Mouse (Mus musculus) kidney, postnatal 0 days (tissue): Measurements from ENCODE around the gene Ripor2. TPM values are rescaled to one million over a fixed set of nuclear protein-coding genes. Genes with fewer than 3 reads are reported as not detected.

Source experiments
- ATAC-seq: fragments of 200-750 bp; cut with Nextera tagmentation; replicated peaks from 2 replicates; pipeline ENCODE4 v1.8.0; 2017; ENCODE audit warnings: low read depth, moderate number of reproducible peaks, moderate TSS enrichment, moderate library complexity; ENCODE audit not compliant: low FRiP score
- DNase-seq: peaks from one replicate; pipeline ENCODE4 v3.0.0-alpha.2; 2016; ENCODE audit warnings: low spot score
- H3K27ac ChIP-seq: fragments of 300-500 bp; sonication (generic); 2 replicates; pipeline ENCODE4 v1.5.1; 2014; ENCODE audit warnings: mild to moderate bottlenecking
- H3K27me3 ChIP-seq: fragments of 300-500 bp; sonication (generic); 2 replicates; pipeline ENCODE4 v1.6.1; 2014; ENCODE audit warnings: low read length, mixed read lengths; ENCODE audit not compliant: insufficient read depth
- H3K36me3 ChIP-seq: fragments of 300-500 bp; sonication (generic); 2 replicates; pipeline ENCODE4 v1.6.1; 2014; ENCODE audit warnings: low read length, mixed read lengths; ENCODE audit not compliant: insufficient read depth
- H3K4me1 ChIP-seq: fragments of 300-500 bp; sonication (generic); replicated peaks from 2 replicates; pipeline ENCODE4 v1.6.1; 2014; ENCODE audit warnings: antibody characterized with exemption, low read length, mixed read lengths; ENCODE audit not compliant: insufficient read depth
- H3K4me2 ChIP-seq: fragments of 300-500 bp; sonication (generic); 2 replicates; pipeline ENCODE4 v1.6.1; 2014; ENCODE audit warnings: mild to moderate bottlenecking, low read length, moderate library complexity, mixed read lengths
- H3K4me3 ChIP-seq: fragments of 300-500 bp; sonication (generic); replicated peaks from 2 replicates; pipeline ENCODE4 v1.5.1; 2014; ENCODE audit warnings: low read depth, low read length
- H3K9ac ChIP-seq: fragments of 300-500 bp; sonication (generic); 2 replicates; pipeline ENCODE4 v1.6.1; 2014; ENCODE audit warnings: low read depth, low read length
- H3K9me3 ChIP-seq: fragments of 300-500 bp; sonication (generic); replicated peaks from 2 replicates; pipeline ENCODE4 v1.6.1; 2016; ENCODE audit warnings: low read length, inconsistent platforms, mixed read lengths
- CTCF ChIP-seq: IDR thresholded peaks from 2 replicates; pipeline ENCODE4 v1.5.1; 2016; ENCODE audit warnings: antibody characterized with exemption, low read depth, mild to moderate bottlenecking, moderate library complexity
- WGBS: fragments of 180-500 bp; shearing (Covaris S2); extraction: QIAGEN DNeasy Blood & Tissue Kit; methylation state at CpG from one replicate; pipeline ENCODE4 v1.1.7; 2014; 5-methylcytosine and 5-hydroxymethylcytosine counted together
- polyA plus RNA-seq: library from polyadenylated mRNA; unstranded; fragments of >200 nt; fragmentation: Nextera tagmentation; extraction: Ambion mirVana; gene quantifications from 2 replicates; pipeline ENCODE4 v1.2.1, GENCODE M21; 2015

Gene Ripor2
- polyA plus RNA-seq, 1 experiment from 2014 or later: 2.2 TPM

GRCm38 (mm10) chr13:24548911-24549310, 33.1 kb upstream of the Ripor2 start:
- TF ChIP-seq CTCF: no peak
- Histone ChIP-seq H3K27ac (no peak overlapping the region), H3K4me3 (no peak overlapping the region), H3K27me3 (no peaks in the 10 kb centered on the region), H3K9ac (no peak overlapping the region), H3K9me3 (no peaks in the 10 kb centered on the region), H3K36me3 (no peaks in the 10 kb centered on the region), H3K4me2 (no peak overlapping the region), H3K4me1 (no peaks in the 10 kb centered on the region)
- no peak for DNase-seq
- ATAC-seq: no peak

- no peak for TF ChIP-seq CTCF
- Histone ChIP-seq H3K9ac (no peak overlapping the region), H3K4me2 (no peak overlapping the region), H3K4me1 (no peaks in the 10 kb centered on the region), H3K27me3 (no peaks in the 10 kb centered on the region), H3K9me3 (no peaks in the 10 kb centered on the region), H3K27ac (no peak overlapping the region), H3K4me3 (no peak overlapping the region), H3K36me3 (no peaks in the 10 kb centered on the region)
- ATAC-seq: no peak
- DNase-seq: no peak
- 63% methylated on average over 13 of the region's 14 CpGs for WGBS
Observed at GRCm38 (mm10) chr13:24551100-24551931, 30.7 kb upstream of the Ripor2 start.

- Histone ChIP-seq H3K4me2 (no peak overlapping the region), H3K4me3 (no peak overlapping the region), H3K27ac (no peak overlapping the region), H3K9ac (no peak overlapping the region), H3K9me3 (no peaks in the 10 kb centered on the region), H3K27me3 (no peaks in the 10 kb centered on the region), H3K4me1 (no peaks in the 10 kb centered on the region), H3K36me3 (no peaks in the 10 kb centered on the region)
- 72% methylated on average over 4 of the region's 4 CpGs for WGBS
- no peak for ATAC-seq
- no peak for TF ChIP-seq CTCF
- DNase-seq: no peak
Observed at GRCm38 (mm10) chr13:24552039-24552438, 29.9 kb upstream of the Ripor2 start.

- Histone ChIP-seq H3K36me3 (no peaks in the 10 kb centered on the region), H3K27ac (no peak overlapping the region), H3K9me3 (no peaks in the 10 kb centered on the region), H3K4me1 (0 out of 2 replicates have a peak, but pooled peaks cover 6% of the 10 kb centered on the region), H3K27me3 (no peaks in the 10 kb centered on the region), H3K9ac (no peak overlapping the region), H3K4me2 (no peak overlapping the region), H3K4me3 (no peak overlapping the region)
- WGBS: 90% methylated on average over 5 of the region's 5 CpGs
- DNase-seq: no peak
- no peak for ATAC-seq
- no peak for TF ChIP-seq CTCF
Observed at GRCm38 (mm10) chr13:24561391-24561790, 20.6 kb upstream of the Ripor2 start.

- WGBS: 75% methylated on average over 8 of the region's 8 CpGs
- no peak for ATAC-seq
- Histone ChIP-seq H3K36me3 (no peaks in the 10 kb centered on the region), H3K9me3 (no peaks in the 10 kb centered on the region), H3K9ac (no peak overlapping the region), H3K4me2 (no peak overlapping the region), H3K4me1 (0 out of 2 replicates have a peak, but pooled peaks cover 6% of the 10 kb centered on the region), H3K27ac (0 out of 2 replicates have a peak overlapping the region, but pooled peaks have one; percentile 74), H3K4me3 (no peak overlapping the region), H3K27me3 (no peaks in the 10 kb centered on the region)
- DNase-seq: no peak
- no peak for TF ChIP-seq CTCF
Observed at GRCm38 (mm10) chr13:24564706-24565105, 17.3 kb upstream of the Ripor2 start.

GRCm38 (mm10) chr13:24565230-24565949, 16.6 kb upstream of the Ripor2 start:
- H3K36me3 ChIP-seq: no peaks in the 10 kb centered on the region
- H3K4me2 ChIP-seq: no peak overlapping the region
- peak overlapping the region; percentile 74 for H3K27ac ChIP-seq
- ATAC-seq (peak; percentile 84), DNase-seq (peak; percentile 64)
- TF ChIP-seq CTCF: no peak
- H3K9me3 ChIP-seq: no peaks in the 10 kb centered on the region
- WGBS: 43% methylated on average over 8 of the region's 8 CpGs
- no peak overlapping the region for H3K9ac ChIP-seq
- 0 out of 2 replicates have a peak, but pooled peaks cover 6% of the 10 kb centered on the region for H3K4me1 ChIP-seq
- no peaks in the 10 kb centered on the region for H3K27me3 ChIP-seq
- H3K4me3 ChIP-seq: no peak overlapping the region
